Mouse (Mus musculus) ES-E14 (cell line): ENCODE data around the gene Ntn1.

ENCODE experiments used
- MAFK ChIP-seq: IDR thresholded peaks from 2 replicates; pipeline ENCODE4 v1.6.1; 2014; ENCODE audit warnings: mild to moderate bottlenecking, low read depth, low read length, inconsistent platforms; ENCODE audit not compliant: insufficient read depth
- ZC3H11A ChIP-seq: IDR thresholded peaks from 2 replicates; pipeline ENCODE4 v1.6.1; 2012; ENCODE audit warnings: low read depth, mild to moderate bottlenecking, inconsistent platforms, low read length, borderline replicate concordance
- ZNF384 ChIP-seq: IDR thresholded peaks from 2 replicates; pipeline ENCODE4 v1.6.1; 2012; ENCODE audit warnings: low read depth, low read length, inconsistent platforms

DNA sequence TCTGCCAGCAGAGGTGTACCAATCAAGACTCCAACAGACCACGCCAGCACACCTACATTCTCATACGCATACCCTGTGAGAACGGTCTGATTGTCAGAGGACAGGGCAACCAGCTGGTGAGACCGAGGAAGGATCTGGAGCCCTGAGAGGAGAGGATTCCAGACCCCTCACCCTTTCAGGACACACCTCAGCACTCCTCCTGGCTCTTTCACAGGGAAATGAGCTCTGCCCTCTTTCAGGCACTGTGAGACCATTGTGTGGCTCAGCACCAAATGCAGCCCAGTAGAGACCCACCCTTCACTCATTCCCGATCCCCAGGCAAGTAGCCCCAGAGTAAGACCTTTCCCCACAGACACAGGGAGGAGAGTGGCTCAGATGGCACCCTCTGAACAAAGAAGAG is 137.5 kb downstream of the Ntn1 start:
- TF ChIP-seq MAFK (no peak), ZNF384 (no peak), ZC3H11A (no peak)
